Mouse (Mus musculus) liver, embryonic 14.5 days (tissue): Measurements from ENCODE around the gene Pla2g2d. TPM values are rescaled to one million over a fixed set of nuclear protein-coding genes. Genes with fewer than 3 reads are reported as not detected.

Experiments
- ATAC-seq: fragments of 200-750 bp; cut with Nextera tagmentation; 2 replicates; pipeline ENCODE4 v1.8.0; 2017; ENCODE audit warnings: moderate number of reproducible peaks, mild to moderate bottlenecking, moderate library complexity; ENCODE audit not compliant: insufficient read depth
- DNase-seq, 3 experiments: peaks; one replicate each; pipeline ENCODE4 v3.0.0-alpha.2; 2012 to 2013; ENCODE audit warnings: low read depth in 3 of 3, low spot score in 3 of 3
- H3K27ac ChIP-seq: fragments of 300-500 bp; sonication (generic); 2 replicates; pipeline ENCODE4 v1.5.1; 2014; ENCODE audit warnings: moderate library complexity, mild to moderate bottlenecking, control low read depth, inconsistent platforms
- H3K27me3 ChIP-seq: fragments of 300-500 bp; sonication (generic); 2 replicates; pipeline ENCODE4 v1.6.1; 2014; ENCODE audit warnings: mild to moderate bottlenecking, low read length, moderate library complexity; ENCODE audit not compliant: control insufficient read depth, insufficient read depth
- H3K36me3 ChIP-seq: fragments of 300-500 bp; sonication (generic); replicated peaks from 2 replicates; pipeline ENCODE4 v1.6.1; 2014; ENCODE audit warnings: low read depth; ENCODE audit not compliant: control insufficient read depth, insufficient read depth
- H3K4me1 ChIP-seq, 2 experiments: fragments of 200-500 bp in 1 of 2; fragments of 300-500 bp in 1 of 2; sonication (generic) in 1 of 2; replicated peaks; 2 replicates each; pipeline ENCODE4 v1.6.1; 2012 to 2014; ENCODE audit warnings: antibody characterized with exemption in 1 of 2, inconsistent platforms in 1 of 2, low read length in 1 of 2; ENCODE audit not compliant: control insufficient read depth in 2 of 2, insufficient read depth in 2 of 2
- H3K4me2 ChIP-seq: fragments of 300-500 bp; sonication (generic); 2 replicates; pipeline ENCODE4 v1.6.1; 2014; ENCODE audit warnings: low read depth, mild to moderate bottlenecking, control low read depth, moderate library complexity
- H3K4me3 ChIP-seq, 2 experiments: fragments of 200-500 bp in 1 of 2; fragments of 300-500 bp in 1 of 2; sonication (generic) in 1 of 2; 2 replicates each; pipeline ENCODE4 v1.5.1; 2012 to 2014; ENCODE audit warnings: low read depth in 2 of 2, low read length in 2 of 2, mild to moderate bottlenecking in 2 of 2, control low read depth in 1 of 2, inconsistent platforms in 1 of 2, moderate library complexity in 1 of 2; ENCODE audit not compliant: insufficient read depth in 1 of 2
- H3K9ac ChIP-seq: fragments of 300-500 bp; sonication (generic); replicated peaks from 2 replicates; pipeline ENCODE4 v1.6.1; 2014; ENCODE audit warnings: mild to moderate bottlenecking, control low read depth, moderate library complexity
- H3K9me3 ChIP-seq: fragments of 300-500 bp; sonication (generic); 2 replicates; pipeline ENCODE4 v1.6.1; 2016; ENCODE audit warnings: low read length, mixed read lengths; ENCODE audit not compliant: control insufficient read depth
- CTCF ChIP-seq: IDR thresholded peaks from 2 replicates; pipeline ENCODE4 v1.5.1; 2016; ENCODE audit warnings: antibody characterized with exemption, low read depth, control low read depth
- EP300 ChIP-seq: IDR thresholded peaks from 2 replicates; pipeline ENCODE4 v1.6.1; 2016; ENCODE audit warnings: antibody characterized with exemption, low read depth
- WGBS: fragments of 180-500 bp; shearing (Covaris S2); extraction: QIAGEN DNeasy Blood & Tissue Kit; methylation state at CpG from one replicate; pipeline ENCODE4 v1.1.7; 2014; ENCODE audit not compliant: insufficient replicate concordance; 5-methylcytosine and 5-hydroxymethylcytosine counted together
- polyA plus RNA-seq, 2 experiments: library from polyadenylated mRNA; depleted of rRNA in 1 of 2; stranded (reverse) in 1 of 2; unstranded in 1 of 2; fragments of >200 nt; fragmentation: Nextera tagmentation in 1 of 2; extraction: Ambion mirVana in 1 of 2; gene quantifications; 2 replicates each; pipeline versions ENCODE4 v1.2.1 to v1.2.3; 2012 to 2014

The Pla2g2d gene
- polyA plus RNA-seq (2012; rRNA removed): not detected in 2 replicates
- not detected in 2 replicates for polyA plus RNA-seq (2014; fragmentation: Nextera tagmentation; extraction: Ambion mirVana)

DNA sequence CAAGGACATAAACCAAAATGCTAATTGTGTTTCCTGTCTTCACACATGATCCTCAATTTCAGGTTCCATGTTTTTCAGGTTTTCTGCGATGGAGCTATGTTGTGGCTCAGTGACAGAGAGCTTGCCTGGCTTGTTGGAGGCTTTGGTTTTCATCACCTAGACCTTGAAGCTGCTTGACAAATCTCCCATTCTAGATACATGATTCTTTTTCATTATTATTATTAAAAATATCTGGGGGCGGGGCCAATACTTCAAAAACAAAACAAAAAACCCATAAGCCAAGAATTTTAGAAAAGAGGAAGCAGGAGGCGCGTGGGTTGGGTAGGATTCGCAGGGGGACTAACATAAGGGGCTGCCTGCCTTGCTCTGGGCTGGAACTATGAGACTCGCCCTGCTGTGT is at the start of gene Pla2g2d:
TSS of gene Pla2g2d (plus strand) at position 301 of the 400 bp plus-strand sequence.
- WGBS: 50% methylated on average over 6 of the region's 6 CpGs

DNA sequence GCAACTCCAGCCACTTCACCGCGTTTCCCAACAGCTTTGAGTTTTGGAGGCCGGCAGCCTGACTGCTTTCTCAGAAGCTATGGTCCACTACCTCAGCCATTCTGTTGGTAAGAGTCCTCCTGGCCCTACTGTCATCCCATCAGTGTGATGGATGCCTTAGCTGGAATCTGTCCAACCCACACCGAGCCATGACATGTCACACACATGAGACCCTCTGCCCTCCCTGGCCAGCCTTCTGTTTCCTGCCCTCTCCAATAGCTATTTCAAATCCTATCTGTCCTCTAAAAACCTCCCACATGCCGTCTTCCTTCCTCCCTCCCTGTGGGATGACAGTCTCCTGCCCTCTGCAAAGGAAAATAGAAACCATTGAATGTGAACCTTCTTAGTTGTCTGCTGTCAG is 49.8 kb upstream of the Pla2g2d start:
- no peak for DNase-seq
- no peaks in the 10 kb centered on the region for H3K4me1 ChIP-seq
- no peak overlapping the region for H3K4me2 ChIP-seq
- no peak overlapping the region for H3K4me3 ChIP-seq
- TF ChIP-seq CTCF: no peak
- WGBS: 46% methylated on average over 5 of the region's 5 CpGs
- H3K9ac ChIP-seq: no peak overlapping the region
- no peaks in the 10 kb centered on the region for H3K27me3 ChIP-seq
- H3K36me3 ChIP-seq: no peaks in the 10 kb centered on the region
- H3K9me3 ChIP-seq: no peaks in the 10 kb centered on the region
- ATAC-seq: peak; percentile 39; the same call in 1 of the 2 replicates
- no peak overlapping the region for H3K27ac ChIP-seq

More for the DNA sequence above, at the start of gene Pla2g2d:
- no peaks in the 10 kb centered on the region for H3K27me3 ChIP-seq
- H3K36me3 ChIP-seq: no peaks in the 10 kb centered on the region
- DNase-seq (no peak), ATAC-seq (no peak)
- no peak within 1 kb of the TSS for H3K9ac ChIP-seq
- no peak within 1 kb of the TSS for H3K4me2 ChIP-seq
- H3K27ac ChIP-seq: no peak within 1 kb of the TSS
- H3K4me1 ChIP-seq: no peaks in the 10 kb centered on the region
- no peaks in the 10 kb centered on the region for H3K9me3 ChIP-seq
- TF ChIP-seq CTCF (no peak), EP300 (no peak)
- no peak within 1 kb of the TSS for H3K4me3 ChIP-seq

DNA sequence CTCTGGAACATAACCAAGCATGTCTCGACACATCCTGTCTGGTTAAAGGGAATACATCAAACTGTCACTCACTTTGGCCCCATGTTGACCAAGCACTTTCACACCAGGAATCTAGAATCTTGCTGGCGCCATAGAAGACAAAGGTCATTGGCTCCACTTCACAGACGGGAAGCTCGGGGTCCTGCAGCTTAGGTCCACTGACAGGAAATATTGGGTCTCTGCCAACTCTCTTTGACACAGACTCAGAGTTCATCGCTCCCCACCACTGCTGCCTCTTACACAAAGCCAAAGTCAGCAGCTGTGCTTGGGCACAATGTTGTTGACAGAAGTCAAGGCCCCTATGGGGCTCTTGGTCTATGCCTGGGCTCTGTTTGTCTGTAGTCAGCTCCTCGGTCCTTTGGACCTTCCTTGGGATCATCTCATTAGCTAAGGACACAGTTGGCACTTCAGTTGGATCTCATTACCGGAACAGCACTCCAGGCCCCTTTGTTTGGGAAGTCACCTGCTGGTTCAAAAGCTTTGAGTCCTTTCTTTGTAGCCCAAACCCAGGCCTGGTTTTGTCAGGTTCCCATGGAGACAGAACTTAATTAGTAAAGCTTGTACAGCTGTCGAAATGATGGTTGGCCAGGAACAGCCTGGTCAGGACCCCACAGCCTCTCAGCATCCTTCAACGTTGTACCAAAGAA is 46.4 kb upstream of the Pla2g2d start:
- WGBS: 50% methylated on average over 9 of the region's 9 CpGs
- no peak overlapping the region for H3K4me3 ChIP-seq
- TF ChIP-seq CTCF: no peak
- TF ChIP-seq EP300: no peak
- DNase-seq (peak in 1 of 3 experiments; percentile 12), ATAC-seq (no peak)
- H3K4me2 ChIP-seq: no peak overlapping the region
- no peak overlapping the region for H3K9ac ChIP-seq
- no peaks in the 10 kb centered on the region for H3K36me3 ChIP-seq
- no peaks in the 10 kb centered on the region for H3K4me1 ChIP-seq
- H3K27me3 ChIP-seq: no peaks in the 10 kb centered on the region
- H3K9me3 ChIP-seq: no peaks in the 10 kb centered on the region
- H3K27ac ChIP-seq: no peak overlapping the region

DNA sequence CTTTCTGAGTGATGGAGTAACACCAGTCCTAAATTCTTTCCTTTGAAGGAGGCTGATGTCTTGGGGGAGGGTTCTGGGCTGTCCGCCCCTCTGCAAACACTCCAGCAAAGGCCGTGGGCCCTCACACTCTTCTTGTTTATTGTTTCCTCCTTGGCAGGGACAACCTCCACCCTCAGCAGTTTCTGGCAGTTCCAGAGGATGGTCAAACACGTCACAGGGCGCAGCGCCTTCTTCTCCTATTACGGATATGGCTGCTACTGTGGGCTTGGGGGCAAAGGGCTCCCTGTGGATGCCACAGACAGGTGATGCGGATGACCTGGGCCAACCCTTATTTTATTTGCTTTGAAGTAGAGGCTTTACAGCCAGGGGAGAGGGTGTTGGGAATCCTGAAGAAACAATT is 41.4 kb upstream of the Pla2g2d start:
- H3K9ac ChIP-seq: no peak overlapping the region
- no peak overlapping the region for H3K27ac ChIP-seq
- no peaks in the 10 kb centered on the region for H3K4me1 ChIP-seq
- no peak overlapping the region for H3K4me3 ChIP-seq
- H3K4me2 ChIP-seq: no peak overlapping the region
- WGBS: 53% methylated on average over 7 of the region's 7 CpGs
- ATAC-seq: no peak
- no peak for DNase-seq
- no peaks in the 10 kb centered on the region for H3K9me3 ChIP-seq
- H3K36me3 ChIP-seq: no peaks in the 10 kb centered on the region
- no peaks in the 10 kb centered on the region for H3K27me3 ChIP-seq
- TF ChIP-seq EP300: no peak
- no peak for TF ChIP-seq CTCF

DNA sequence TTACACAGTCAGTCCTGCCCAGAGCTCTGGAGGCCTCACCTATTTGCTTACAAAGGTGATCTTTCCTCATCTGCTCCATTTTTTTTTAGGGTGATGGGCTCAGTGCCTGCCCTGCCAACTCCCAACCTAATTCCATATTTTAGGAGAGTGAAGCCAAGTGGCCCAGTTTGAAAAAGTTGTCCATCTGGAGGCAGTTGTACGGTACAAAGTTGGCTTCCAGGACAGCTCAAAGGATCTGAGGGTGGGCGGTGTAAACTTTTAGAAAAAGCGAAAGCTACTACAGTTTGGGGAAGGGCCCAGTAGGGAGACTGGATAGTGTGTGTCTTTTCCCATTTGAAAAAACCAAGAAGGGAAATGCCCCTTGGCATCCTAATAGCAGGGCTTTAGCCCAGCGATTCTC is 40.7 kb upstream of the Pla2g2d start:
- no peak overlapping the region for H3K9ac ChIP-seq
- H3K9me3 ChIP-seq: no peaks in the 10 kb centered on the region
- no peaks in the 10 kb centered on the region for H3K36me3 ChIP-seq
- H3K4me1 ChIP-seq: no peaks in the 10 kb centered on the region
- 78% methylated on average over 4 of the region's 4 CpGs for WGBS
- H3K4me2 ChIP-seq: no peak overlapping the region
- H3K27ac ChIP-seq: no peak overlapping the region
- no peak overlapping the region for H3K4me3 ChIP-seq
- no peaks in the 10 kb centered on the region for H3K27me3 ChIP-seq
- ATAC-seq (no peak), DNase-seq (no peak)
- TF ChIP-seq CTCF: no peak
- TF ChIP-seq EP300: no peak
